Mouse (Mus musculus) heart, embryonic 14.5 days (tissue): ENCODE measurements at regions not wholly inside any gene's neighbourhood (a gene's known extent, or its start where the extent isn't known, plus 50 kb on each side); places are given as distances from the start of the nearest gene placed in this dataset.

Experiments
- ATAC-seq: fragments of 200-750 bp; cut with Nextera tagmentation; 2 replicates; pipeline ENCODE4 v1.8.0; 2017; ENCODE audit warnings: low read depth, moderate TSS enrichment; ENCODE audit not compliant: insufficient number of reproducible peaks, insufficient read depth, low FRiP score
- H3K27ac ChIP-seq, 2 experiments: fragments of 200-500 bp in 1 of 2; fragments of 300-500 bp in 1 of 2; sonication (generic) in 1 of 2; replicated peaks in 1 of 2; 2 replicates each; pipeline ENCODE4 v1.5.1; 2012 to 2014; ENCODE audit warnings: low read depth in 2 of 2, low read length in 2 of 2, control low read depth in 1 of 2, mild to moderate bottlenecking in 1 of 2, mixed read lengths in 1 of 2; ENCODE audit not compliant: control insufficient read depth in 1 of 2, insufficient read depth in 1 of 2
- H3K27me3 ChIP-seq: fragments of 300-500 bp; sonication (generic); 2 replicates; pipeline ENCODE4 v1.6.1; 2014; ENCODE audit warnings: mild to moderate bottlenecking, low read length, control low read depth; ENCODE audit not compliant: control insufficient read depth, insufficient read depth
- H3K36me3 ChIP-seq: fragments of 300-500 bp; sonication (generic); 2 replicates; pipeline ENCODE4 v1.6.1; 2014; ENCODE audit warnings: mild to moderate bottlenecking, control low read depth, low read length, mixed read lengths; ENCODE audit not compliant: control insufficient read depth, insufficient read depth
- H3K4me1 ChIP-seq, 2 experiments: fragments of 200-500 bp in 1 of 2; fragments of 300-500 bp in 1 of 2; sonication (generic) in 1 of 2; 2 replicates each; pipeline ENCODE4 v1.6.1; 2012 to 2014; ENCODE audit warnings: low read length in 2 of 2, control low read depth in 1 of 2, mixed read lengths in 1 of 2; ENCODE audit not compliant: control insufficient read depth in 2 of 2, insufficient read depth in 2 of 2
- H3K4me2 ChIP-seq: fragments of 300-500 bp; sonication (generic); 2 replicates; pipeline ENCODE4 v1.6.1; 2014; ENCODE audit warnings: mild to moderate bottlenecking, low read length
- H3K4me3 ChIP-seq, 2 experiments: fragments of 200-500 bp in 1 of 2; fragments of 300-500 bp in 1 of 2; sonication (generic) in 1 of 2; 2 replicates each; pipeline ENCODE4 v1.5.1; 2012 to 2014; ENCODE audit warnings: low read length in 2 of 2, mild to moderate bottlenecking in 2 of 2, control low read depth in 1 of 2, low read depth in 1 of 2, moderate library complexity in 1 of 2; ENCODE audit not compliant: control insufficient read depth in 1 of 2, insufficient read depth in 1 of 2
- H3K9ac ChIP-seq: fragments of 300-500 bp; sonication (generic); 2 replicates; pipeline ENCODE4 v1.6.1; 2014; ENCODE audit warnings: mild to moderate bottlenecking, low read length
- H3K9me3 ChIP-seq: fragments of 300-500 bp; sonication (generic); 2 replicates; pipeline ENCODE4 v1.6.1; 2016; ENCODE audit warnings: low read length, control low read depth; ENCODE audit not compliant: control insufficient read depth
- WGBS: fragments of 180-500 bp; shearing (Covaris S2); extraction: QIAGEN DNeasy Blood & Tissue Kit; methylation state at CpG from one replicate; pipeline ENCODE4 v1.1.7; 2014; 5-methylcytosine and 5-hydroxymethylcytosine counted together

GRCm38 (mm10) chr3:134509702-134510101, 273.4 kb downstream of the Cxxc4 start:
- Histone ChIP-seq H3K36me3 (no peaks in the 10 kb centered on the region), H3K27ac (no peak overlapping the region), H3K4me2 (no peak overlapping the region), H3K27me3 (no peaks in the 10 kb centered on the region), H3K9me3 (no peaks in the 10 kb centered on the region; the same call in 1 of the 2 replicates), H3K9ac (no peak overlapping the region), H3K4me3 (no peak overlapping the region), H3K4me1 (no peaks in the 10 kb centered on the region)
- WGBS: 66% methylated on average over 6 of the region's 6 CpGs
- ATAC-seq: no peak

GRCm38 (mm10) chr3:134525795-134526194, 289.5 kb downstream of the Cxxc4 start:
- ATAC-seq: no peak
- no peak overlapping the region for H3K9ac ChIP-seq
- no peaks in the 10 kb centered on the region for H3K36me3 ChIP-seq
- H3K4me1 ChIP-seq: no peaks in the 10 kb centered on the region
- H3K27me3 ChIP-seq: no peaks in the 10 kb centered on the region
- no peaks in the 10 kb centered on the region for H3K9me3 ChIP-seq
- no peak overlapping the region for H3K4me3 ChIP-seq
- H3K4me2 ChIP-seq: no peak overlapping the region
- WGBS: 78% methylated on average over 5 of the region's 5 CpGs
- H3K27ac ChIP-seq: no peak overlapping the region

GRCm38 (mm10) chr3:134560144-134560543, 268.7 kb upstream of the Tacr3 start:
- WGBS: 68% methylated on average over 2 of the region's 2 CpGs
- H3K36me3 ChIP-seq: no peaks in the 10 kb centered on the region

GRCm38 (mm10) chr3:134578759-134579158, 250.0 kb upstream of the Tacr3 start:
- H3K9ac ChIP-seq: no peak overlapping the region
- H3K36me3 ChIP-seq: no peaks in the 10 kb centered on the region
- no peak overlapping the region for H3K4me3 ChIP-seq
- H3K4me1 ChIP-seq: no peaks in the 10 kb centered on the region
- no peak overlapping the region for H3K4me2 ChIP-seq
- ATAC-seq: no peak
- H3K27ac ChIP-seq: no peak overlapping the region
- no peaks in the 10 kb centered on the region for H3K9me3 ChIP-seq
- no peaks in the 10 kb centered on the region for H3K27me3 ChIP-seq
- 93% methylated on average over 3 of the region's 3 CpGs for WGBS

More at GRCm38 (mm10) chr3:134560144-134560543, 268.7 kb upstream of the Tacr3 start:
- Histone ChIP-seq H3K4me1 (no peaks in the 10 kb centered on the region), H3K4me2 (no peak overlapping the region), H3K27me3 (no peaks in the 10 kb centered on the region), H3K9ac (no peak overlapping the region), H3K4me3 (no peak overlapping the region), H3K9me3 (no peaks in the 10 kb centered on the region), H3K27ac (no peak overlapping the region)
- no peak for ATAC-seq

- WGBS: 35% methylated on average over 2 of the region's 2 CpGs
- H3K9me3 ChIP-seq: no peaks in the 10 kb centered on the region
- no peaks in the 10 kb centered on the region for H3K4me1 ChIP-seq
- no peak overlapping the region for H3K9ac ChIP-seq
- no peak overlapping the region for H3K4me3 ChIP-seq
- ATAC-seq: no peak
- no peak overlapping the region for H3K4me2 ChIP-seq
- no peak overlapping the region for H3K27ac ChIP-seq
- no peaks in the 10 kb centered on the region for H3K36me3 ChIP-seq
- H3K27me3 ChIP-seq: no peaks in the 10 kb centered on the region
These were observed 240.2 kb upstream of the Tacr3 start for GRCm38 (mm10) chr3:134588630-134589029.

GRCm38 (mm10) chr3:134602919-134603318, 225.9 kb upstream of the Tacr3 start:
- Histone ChIP-seq H3K9me3 (no peaks in the 10 kb centered on the region), H3K4me1 (no peaks in the 10 kb centered on the region), H3K9ac (no peak overlapping the region), H3K4me3 (no peak overlapping the region), H3K27ac (no peak overlapping the region), H3K4me2 (no peak overlapping the region), H3K36me3 (no peaks in the 10 kb centered on the region), H3K27me3 (no peaks in the 10 kb centered on the region)
- WGBS: 75% methylated on average over 4 of the region's 4 CpGs
- ATAC-seq: no peak

GRCm38 (mm10) chr3:134605356-134605771, 223.4 kb upstream of the Tacr3 start:
- H3K27ac ChIP-seq: no peak overlapping the region
- ATAC-seq: no peak
- no peaks in the 10 kb centered on the region for H3K27me3 ChIP-seq
- 71% methylated on average over 6 of the region's 6 CpGs for WGBS
- no peak overlapping the region for H3K4me2 ChIP-seq
- no peak overlapping the region for H3K9ac ChIP-seq
- no peaks in the 10 kb centered on the region for H3K4me1 ChIP-seq
- no peak overlapping the region for H3K4me3 ChIP-seq
- H3K36me3 ChIP-seq: no peaks in the 10 kb centered on the region
- no peaks in the 10 kb centered on the region for H3K9me3 ChIP-seq

- Histone ChIP-seq H3K4me3 (no peak overlapping the region), H3K27ac (no peak overlapping the region), H3K4me2 (no peak overlapping the region), H3K36me3 (no peaks in the 10 kb centered on the region), H3K4me1 (no peaks in the 10 kb centered on the region), H3K9me3 (no peaks in the 10 kb centered on the region), H3K9ac (no peak overlapping the region), H3K27me3 (no peaks in the 10 kb centered on the region)
- ATAC-seq: no peak
- WGBS: 68% methylated on average over 4 of the region's 4 CpGs
These were observed 218.6 kb upstream of the Tacr3 start for GRCm38 (mm10) chr3:134610244-134610643.
